Mouse (Mus musculus): ENCODE measurements around the gene Cdh4. TPM values are rescaled to one million over a fixed set of nuclear protein-coding genes. Genes with fewer than 3 reads are reported as not detected.

Cdh4 gene
- polyA plus RNA-seq, 1 experiment from 2014 or later = 42.8 TPM

GRCm38 (mm10) chr2:179775999-179776705 lies 333.9 kb downstream of the Cdh4 start:
- no peak overlapping the region for H3K27ac ChIP-seq (replicated peaks; ENCODE audit: low read depth, low read length)
- ATAC-seq (ENCODE audit: low FRiP score, low TSS enrichment) (no peak), DNase-seq (no peak)
- no peaks in the 10 kb centered on the region for H3K9me3 ChIP-seq (ENCODE audit: control insufficient read depth, low read length)
- no peaks in the 10 kb centered on the region for H3K27me3 ChIP-seq (ENCODE audit: control insufficient read depth, insufficient read depth, low read length)
- no peak overlapping the region for H3K4me2 ChIP-seq (ENCODE audit: low read length)
- no peak overlapping the region for H3K9ac ChIP-seq (replicated peaks; ENCODE audit: low read length)
- H3K36me3 ChIP-seq (ENCODE audit: control insufficient read depth, insufficient read depth, low read length) = no peaks in the 10 kb centered on the region
- H3K4me1 ChIP-seq (ENCODE audit: control insufficient read depth, insufficient read depth, low read length) = peaks cover 9% of the 10 kb centered on the region; the same call in 1 of the 2 replicates
- H3K4me3 ChIP-seq (replicated peaks; ENCODE audit: low read depth, low read length) = no peak overlapping the region
- 86% methylated on average over 10 of the region's 10 CpGs for WGBS

- H3K4me1 ChIP-seq (ENCODE audit: control insufficient read depth, insufficient read depth, low read length) = peaks cover 8% of the 10 kb centered on the region; the same call in 1 of the 2 replicates
- H3K27me3 ChIP-seq (ENCODE audit: control insufficient read depth, insufficient read depth, low read length) = no peaks in the 10 kb centered on the region
- H3K27ac ChIP-seq (replicated peaks; ENCODE audit: low read depth, low read length) = no peak overlapping the region
- no peak for DNase-seq
- no peak for ATAC-seq (ENCODE audit: low FRiP score, low TSS enrichment)
- no peaks in the 10 kb centered on the region for H3K9me3 ChIP-seq (ENCODE audit: control insufficient read depth, low read length)
- H3K9ac ChIP-seq (replicated peaks; ENCODE audit: low read length) = no peak overlapping the region
- no peak overlapping the region for H3K4me2 ChIP-seq (ENCODE audit: low read length)
- WGBS = 81% methylated on average over 9 of the region's 9 CpGs
- no peaks in the 10 kb centered on the region for H3K36me3 ChIP-seq (ENCODE audit: control insufficient read depth, insufficient read depth, low read length)
- no peak overlapping the region for H3K4me3 ChIP-seq (replicated peaks; ENCODE audit: low read depth, low read length)
Measured at GRCm38 (mm10) chr2:179779266-179779665, 337.0 kb downstream of the Cdh4 start.

- Histone ChIP-seq H3K4me1 (ENCODE audit: control insufficient read depth, insufficient read depth, low read length) (no peaks in the 10 kb centered on the region), H3K36me3 (ENCODE audit: control insufficient read depth, insufficient read depth, low read length) (no peaks in the 10 kb centered on the region), H3K4me2 (ENCODE audit: low read length) (no peak overlapping the region), H3K27me3 (ENCODE audit: control insufficient read depth, insufficient read depth, low read length) (no peaks in the 10 kb centered on the region), H3K27ac (replicated peaks; ENCODE audit: low read depth, low read length) (no peak overlapping the region), H3K9ac (replicated peaks; ENCODE audit: low read length) (no peak overlapping the region), H3K4me3 (replicated peaks; ENCODE audit: low read depth, low read length) (no peak overlapping the region), H3K9me3 (ENCODE audit: control insufficient read depth, low read length) (no peaks in the 10 kb centered on the region)
- WGBS = 39% methylated on average over 4 of the region's 4 CpGs
- ATAC-seq (ENCODE audit: low FRiP score, low TSS enrichment) (no peak), DNase-seq (no peak)
Measured at GRCm38 (mm10) chr2:179780961-179781360, 338.7 kb downstream of the Cdh4 start.

- DNase-seq (peak; percentile 82), ATAC-seq (ENCODE audit: low FRiP score, low TSS enrichment) (peak; percentile 73)
- Histone ChIP-seq H3K4me3 (replicated peaks; ENCODE audit: low read depth, low read length) (no peak overlapping the region), H3K9me3 (ENCODE audit: control insufficient read depth, low read length) (no peaks in the 10 kb centered on the region), H3K27me3 (ENCODE audit: control insufficient read depth, insufficient read depth, low read length) (no peaks in the 10 kb centered on the region), H3K4me2 (ENCODE audit: low read length) (peak overlapping the region; percentile 8; the same call in 1 of the 2 replicates), H3K27ac (replicated peaks; ENCODE audit: low read depth, low read length) (peak overlapping the region; percentile 60), H3K36me3 (ENCODE audit: control insufficient read depth, insufficient read depth, low read length) (no peaks in the 10 kb centered on the region), H3K4me1 (ENCODE audit: control insufficient read depth, insufficient read depth, low read length) (peaks cover 13% of the 10 kb centered on the region), H3K9ac (replicated peaks; ENCODE audit: low read length) (no peak overlapping the region)
- WGBS = 10% methylated on average over 18 of the region's 18 CpGs
Measured at GRCm38 (mm10) chr2:179787256-179787655, 345.0 kb downstream of the Cdh4 start.

- ATAC-seq (ENCODE audit: low FRiP score, low TSS enrichment) (no peak), DNase-seq (no peak)
- no peaks in the 10 kb centered on the region for H3K27me3 ChIP-seq (ENCODE audit: control insufficient read depth, insufficient read depth, low read length)
- WGBS = 57% methylated on average over 5 of the region's 5 CpGs
- H3K4me3 ChIP-seq (replicated peaks; ENCODE audit: low read depth, low read length) = no peak overlapping the region
- H3K9ac ChIP-seq (replicated peaks; ENCODE audit: low read length) = no peak overlapping the region
- H3K36me3 ChIP-seq (ENCODE audit: control insufficient read depth, insufficient read depth, low read length) = no peaks in the 10 kb centered on the region
- H3K4me1 ChIP-seq (ENCODE audit: control insufficient read depth, insufficient read depth, low read length) = peaks cover 18% of the 10 kb centered on the region
- H3K9me3 ChIP-seq (ENCODE audit: control insufficient read depth, low read length) = no peaks in the 10 kb centered on the region
- H3K27ac ChIP-seq (replicated peaks; ENCODE audit: low read depth, low read length) = peak overlapping the region; percentile 60
- H3K4me2 ChIP-seq (ENCODE audit: low read length) = no peak overlapping the region
Measured at GRCm38 (mm10) chr2:179787797-179788196, 345.6 kb downstream of the Cdh4 start.

- Histone ChIP-seq H3K36me3 (ENCODE audit: control insufficient read depth, insufficient read depth, low read length) (no peaks in the 10 kb centered on the region), H3K4me3 (replicated peaks; ENCODE audit: low read depth, low read length) (no peak overlapping the region), H3K27ac (replicated peaks; ENCODE audit: low read depth, low read length) (no peak overlapping the region), H3K9me3 (ENCODE audit: control insufficient read depth, low read length) (no peaks in the 10 kb centered on the region), H3K9ac (replicated peaks; ENCODE audit: low read length) (no peak overlapping the region), H3K4me2 (ENCODE audit: low read length) (no peak overlapping the region), H3K4me1 (ENCODE audit: control insufficient read depth, insufficient read depth, low read length) (peaks cover 23% of the 10 kb centered on the region), H3K27me3 (ENCODE audit: control insufficient read depth, insufficient read depth, low read length) (no peaks in the 10 kb centered on the region)
- no peak for DNase-seq
- no peak for ATAC-seq (ENCODE audit: low FRiP score, low TSS enrichment)
- 69% methylated on average over 3 of the region's 3 CpGs for WGBS
Measured at GRCm38 (mm10) chr2:179790684-179791083, 348.5 kb downstream of the Cdh4 start.

- 0 out of 2 replicates have a peak overlapping the region, but pooled peaks have one; percentile 37 for H3K27ac ChIP-seq (replicated peaks; ENCODE audit: low read depth, low read length)
- H3K9ac ChIP-seq (replicated peaks; ENCODE audit: low read length) = no peak overlapping the region
- 28% methylated on average over 13 of the region's 13 CpGs for WGBS
- no peak overlapping the region for H3K4me2 ChIP-seq (ENCODE audit: low read length)
- no peaks in the 10 kb centered on the region for H3K9me3 ChIP-seq (ENCODE audit: control insufficient read depth, low read length)
- no peak overlapping the region for H3K4me3 ChIP-seq (replicated peaks; ENCODE audit: low read depth, low read length)
- no peaks in the 10 kb centered on the region for H3K27me3 ChIP-seq (ENCODE audit: control insufficient read depth, insufficient read depth, low read length)
- peaks cover 12% of the 10 kb centered on the region for H3K4me1 ChIP-seq (ENCODE audit: control insufficient read depth, insufficient read depth, low read length)
- DNase-seq = no peak
- no peaks in the 10 kb centered on the region for H3K36me3 ChIP-seq (ENCODE audit: control insufficient read depth, insufficient read depth, low read length)
- ATAC-seq (ENCODE audit: low FRiP score, low TSS enrichment) = peak; percentile 43; the same call in 1 of the 2 replicates
Measured at GRCm38 (mm10) chr2:179792426-179793133, 350.3 kb downstream of the Cdh4 start.

GRCm38 (mm10) chr2:179794354-179794753 lies 352.1 kb downstream of the Cdh4 start:
- WGBS = 29% methylated on average over 1 of the region's 1 CpGs
- ATAC-seq (ENCODE audit: low FRiP score, low TSS enrichment) = no peak
- Histone ChIP-seq H3K4me2 (ENCODE audit: low read length) (no peak overlapping the region), H3K4me3 (replicated peaks; ENCODE audit: low read depth, low read length) (no peak overlapping the region), H3K9ac (replicated peaks; ENCODE audit: low read length) (no peak overlapping the region), H3K27ac (replicated peaks; ENCODE audit: low read depth, low read length) (no peak overlapping the region), H3K27me3 (ENCODE audit: control insufficient read depth, insufficient read depth, low read length) (no peaks in the 10 kb centered on the region), H3K9me3 (ENCODE audit: control insufficient read depth, low read length) (no peaks in the 10 kb centered on the region), H3K4me1 (ENCODE audit: control insufficient read depth, insufficient read depth, low read length) (peaks cover 10% of the 10 kb centered on the region), H3K36me3 (ENCODE audit: control insufficient read depth, insufficient read depth, low read length) (no peaks in the 10 kb centered on the region)
- no peak for DNase-seq

Measured in midbrain, embryonic 14.5 days (tissue).